Mouse (Mus musculus): ENCODE data around the gene Spen. TPM values are rescaled to one million over a fixed set of nuclear protein-coding genes. Genes with fewer than 3 reads are reported as not detected.

Spen gene
- polyA plus RNA-seq, 1 experiment: 29.2 TPM

DNA sequence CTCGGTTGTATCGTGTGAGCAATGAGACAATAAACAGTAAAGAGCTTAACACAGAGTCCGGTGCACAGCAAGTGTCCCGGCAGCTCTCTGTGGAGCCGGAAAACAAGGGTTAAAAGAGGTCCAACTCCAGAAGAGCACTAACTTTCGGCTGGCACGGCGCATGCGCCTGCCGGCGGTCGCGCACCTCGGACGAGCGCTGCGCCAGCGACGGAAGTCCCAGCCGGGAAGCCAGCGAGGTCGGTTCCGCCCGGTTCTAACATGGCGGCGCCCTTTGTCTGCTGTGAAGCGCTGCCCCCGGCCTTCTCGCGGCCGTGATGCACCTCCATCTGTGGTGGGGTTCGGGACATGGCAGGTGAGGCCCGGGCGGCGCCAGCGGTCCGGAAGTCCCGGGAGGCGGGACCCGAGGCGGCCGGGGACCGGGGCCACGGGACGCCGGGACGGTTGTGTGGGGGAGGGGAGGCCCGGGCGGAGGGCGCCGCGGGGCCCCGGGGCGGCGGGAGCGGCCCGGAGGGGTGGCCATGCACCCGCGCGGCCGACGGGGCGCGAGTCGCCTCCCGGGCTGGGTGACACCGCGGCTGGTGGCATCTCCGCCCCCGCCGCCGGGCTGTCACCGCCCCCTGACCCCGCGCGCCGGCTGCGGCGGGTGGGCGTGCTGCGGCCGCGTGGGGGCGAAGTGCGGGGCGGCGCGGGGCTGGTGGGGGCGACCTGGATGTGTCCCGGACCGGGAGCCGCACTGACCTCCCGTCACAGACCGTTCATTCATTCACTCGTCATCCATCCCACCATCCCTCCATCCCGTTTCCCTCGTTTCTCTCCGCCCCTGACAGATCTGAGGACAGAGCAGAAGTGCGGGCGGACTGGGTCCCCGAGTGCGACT lies 93.7 kb downstream of the Spen start, which contains the start of gene Zbtb17:
Zbtb17 (plus strand) TSS at position 204 of the 877 bp plus-strand sequence.
- peak within 1 kb of the TSS; percentile 93 for H3K4me3 ChIP-seq (ENCODE audit: insufficient read depth, low read length)
- TF ChIP-seq POLR2A (IDR thresholded peaks at IDR 0.05; ENCODE audit: borderline replicate concordance, low read depth, low read length): no peak
- no peak for TF ChIP-seq CTCF (IDR thresholded peaks at IDR 0.05; ENCODE audit: low read depth, low read length)
- peak within 1 kb of the TSS; percentile 56 for H3K27ac ChIP-seq (ENCODE audit: insufficient read depth, low read depth, low read length)
- H3K4me1 ChIP-seq (ENCODE audit: control insufficient read depth, insufficient read depth, low read length): peaks cover 18% of the 10 kb centered on the region

DNA sequence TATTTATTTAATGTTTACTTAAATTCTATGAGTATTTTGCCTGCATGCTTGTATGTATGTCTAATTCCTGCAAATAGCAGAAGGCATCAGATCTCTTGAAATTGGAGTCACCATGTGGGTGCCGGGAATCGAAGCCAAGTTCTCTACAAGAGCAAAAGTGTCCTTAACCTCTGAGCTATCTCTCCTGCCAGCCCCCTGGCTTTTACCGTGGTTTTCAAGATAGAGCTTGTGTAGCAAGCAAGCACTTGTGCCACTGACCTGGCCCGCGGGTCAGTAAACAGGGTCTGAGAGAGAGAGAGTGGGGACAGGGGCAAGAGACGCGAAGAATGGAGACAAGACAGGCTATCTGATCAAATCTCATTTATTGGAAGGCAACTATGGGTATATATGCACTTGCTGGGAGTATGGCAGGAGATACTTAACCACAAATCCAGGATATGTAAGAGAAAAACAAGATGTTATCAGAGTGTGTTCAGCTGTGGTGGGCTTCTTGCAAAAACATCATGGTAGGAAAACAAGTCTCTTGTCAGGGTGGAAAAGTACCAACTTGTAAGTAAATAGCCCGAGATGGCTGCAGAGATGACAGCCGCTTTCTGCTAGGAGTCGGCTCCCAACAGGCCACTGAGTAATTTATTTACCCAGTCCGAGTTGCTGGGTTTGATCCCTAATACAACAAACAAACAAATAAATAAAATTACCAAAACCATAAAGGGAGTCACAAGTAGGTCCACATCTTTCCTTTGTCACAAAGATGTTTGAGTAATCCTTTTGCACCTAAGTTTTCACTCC lies 94.6 kb downstream of the Spen start:
- Histone ChIP-seq H3K4me3 (ENCODE audit: insufficient read depth, low read length) (peak overlapping the region; percentile 93), H3K27ac (ENCODE audit: insufficient read depth, low read depth, low read length) (no peak overlapping the region), H3K4me1 (ENCODE audit: control insufficient read depth, insufficient read depth, low read length) (peaks cover 18% of the 10 kb centered on the region)
- TF ChIP-seq POLR2A (IDR thresholded peaks at IDR 0.05; ENCODE audit: borderline replicate concordance, low read depth, low read length): no peak
- TF ChIP-seq CTCF (IDR thresholded peaks at IDR 0.05; ENCODE audit: low read depth, low read length): no peak

DNA sequence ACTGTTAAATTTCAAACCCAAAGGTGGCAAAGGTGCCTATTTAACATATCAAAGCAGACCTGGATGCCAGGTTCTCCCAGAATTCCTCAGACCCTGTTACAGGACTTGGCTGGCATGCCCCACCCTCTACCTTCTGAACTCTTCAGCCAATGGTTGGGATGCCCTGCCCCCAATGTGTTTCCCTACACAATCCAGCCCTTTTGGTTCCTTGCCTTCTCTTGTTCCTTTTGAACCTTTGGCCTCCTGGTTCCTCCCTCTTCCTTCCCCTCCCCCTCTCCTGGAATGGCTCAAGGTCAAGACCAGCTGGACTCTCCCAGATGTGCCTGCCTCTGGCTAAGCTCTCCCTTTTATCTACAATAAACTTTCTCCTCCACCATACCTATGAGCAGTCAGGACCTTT lies 97.5 kb downstream of the Spen start:
- Histone ChIP-seq H3K4me3 (ENCODE audit: insufficient read depth, low read length) (no peak overlapping the region), H3K27ac (ENCODE audit: insufficient read depth, low read depth, low read length) (no peak overlapping the region), H3K4me1 (ENCODE audit: control insufficient read depth, insufficient read depth, low read length) (peaks cover 14% of the 10 kb centered on the region)
- no peak for TF ChIP-seq CTCF (IDR thresholded peaks at IDR 0.05; ENCODE audit: low read depth, low read length)
- TF ChIP-seq POLR2A (IDR thresholded peaks at IDR 0.05; ENCODE audit: borderline replicate concordance, low read depth, low read length): no peak

DNA sequence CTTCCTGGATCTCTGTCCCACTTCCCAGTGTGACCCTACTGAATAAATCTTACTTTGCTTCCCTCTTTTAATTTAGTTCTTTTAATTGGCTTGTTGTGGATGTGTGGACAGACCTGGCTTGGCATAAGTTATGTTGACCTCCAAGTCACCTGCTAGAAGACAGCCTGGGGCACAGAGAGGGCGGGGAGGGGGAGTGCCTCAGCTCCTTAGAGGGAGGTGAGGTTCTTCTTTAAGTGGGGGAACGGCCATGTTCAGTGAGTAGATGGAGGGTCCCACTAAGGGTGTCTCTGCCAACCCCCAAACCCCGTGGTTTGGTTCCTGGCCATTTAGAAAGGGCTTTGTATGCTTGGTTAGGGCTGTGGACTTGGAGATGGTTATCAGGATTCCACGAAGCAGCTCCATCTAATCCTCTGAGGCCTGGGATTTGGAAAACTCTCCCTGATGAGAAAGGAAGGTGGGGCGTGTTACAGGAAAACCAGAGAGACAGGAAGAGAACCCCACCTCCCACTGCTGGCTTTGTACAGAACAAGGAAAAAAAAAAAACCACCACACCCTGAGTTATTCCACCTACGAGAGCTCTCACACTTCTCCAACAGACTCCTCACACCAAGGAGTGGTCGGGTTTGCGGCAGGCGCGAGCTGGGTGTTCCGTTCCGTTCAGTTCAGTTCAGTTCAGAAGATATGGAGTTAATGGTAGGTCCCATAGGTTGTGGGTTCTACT lies 99.2 kb downstream of the Spen start:
- H3K4me3 ChIP-seq (ENCODE audit: insufficient read depth, low read length): no peak overlapping the region
- no peak for TF ChIP-seq POLR2A (IDR thresholded peaks at IDR 0.05; ENCODE audit: borderline replicate concordance, low read depth, low read length)
- no peak for TF ChIP-seq CTCF (IDR thresholded peaks at IDR 0.05; ENCODE audit: low read depth, low read length)
- H3K4me1 ChIP-seq (ENCODE audit: control insufficient read depth, insufficient read depth, low read length): peaks cover 8% of the 10 kb centered on the region; the same call in 1 of the 2 replicates
- H3K27ac ChIP-seq (ENCODE audit: insufficient read depth, low read depth, low read length): no peak overlapping the region

DNA sequence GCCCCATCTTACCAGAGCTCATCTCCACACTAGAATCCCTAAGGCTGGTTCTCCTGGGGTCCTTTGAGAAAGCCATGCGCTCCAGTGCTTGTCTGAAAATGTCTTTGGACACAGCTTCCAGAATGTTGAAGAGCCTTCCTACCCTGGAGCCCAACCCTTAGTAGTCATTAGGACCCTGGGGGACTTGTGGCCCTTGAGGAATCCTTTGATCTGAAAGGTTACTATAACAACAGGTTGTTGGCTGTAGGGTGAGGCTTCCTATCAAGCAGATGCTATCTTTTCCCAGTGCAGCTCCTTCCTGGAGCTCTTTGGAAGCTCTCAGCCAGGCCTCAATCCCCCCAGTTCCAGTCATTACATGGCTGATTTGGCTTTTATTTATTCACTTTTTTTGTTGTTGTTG lies 102.4 kb downstream of the Spen start, which contains the start of gene Srarp:
Srarp (minus strand) TSS at position 132 of the 400 bp plus-strand sequence.
- no peak within 1 kb of the TSS for H3K4me3 ChIP-seq (ENCODE audit: insufficient read depth, low read length)
- peaks cover 3% of the 10 kb centered on the region; the same call in 1 of the 2 replicates for H3K4me1 ChIP-seq (ENCODE audit: control insufficient read depth, insufficient read depth, low read length)
- TF ChIP-seq POLR2A (IDR thresholded peaks at IDR 0.05; ENCODE audit: borderline replicate concordance, low read depth, low read length): no peak
- TF ChIP-seq CTCF (IDR thresholded peaks at IDR 0.05; ENCODE audit: low read depth, low read length): no peak
- no peak within 1 kb of the TSS for H3K27ac ChIP-seq (ENCODE audit: insufficient read depth, low read depth, low read length)

DNA sequence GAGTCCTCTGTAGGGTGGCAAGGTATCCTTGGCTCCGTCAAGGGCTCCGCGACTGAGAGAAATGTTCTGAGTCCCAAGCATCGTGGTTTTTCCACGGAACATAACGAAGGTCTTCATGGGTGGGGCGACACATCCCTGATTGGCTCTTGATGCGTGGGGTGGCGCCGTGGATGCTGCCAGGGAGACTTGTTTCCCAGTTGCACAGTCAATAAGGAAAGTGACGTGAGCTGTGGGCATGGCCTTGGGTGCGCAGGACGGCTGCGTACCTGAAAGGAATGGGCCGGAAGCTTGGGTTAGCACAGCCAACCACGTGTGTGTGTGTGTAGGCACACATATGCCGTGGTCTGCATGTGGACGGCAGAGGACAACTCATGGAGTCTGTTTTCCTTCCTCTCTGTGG lies 105.2 kb downstream of the Spen start:
- Histone ChIP-seq H3K4me3 (ENCODE audit: insufficient read depth, low read length) (no peak overlapping the region), H3K4me1 (ENCODE audit: control insufficient read depth, insufficient read depth, low read length) (no peaks in the 10 kb centered on the region), H3K27ac (ENCODE audit: insufficient read depth, low read depth, low read length) (no peak overlapping the region)
- TF ChIP-seq POLR2A (IDR thresholded peaks at IDR 0.05; ENCODE audit: borderline replicate concordance, low read depth, low read length): no peak
- no peak for TF ChIP-seq CTCF (IDR thresholded peaks at IDR 0.05; ENCODE audit: low read depth, low read length)

DNA sequence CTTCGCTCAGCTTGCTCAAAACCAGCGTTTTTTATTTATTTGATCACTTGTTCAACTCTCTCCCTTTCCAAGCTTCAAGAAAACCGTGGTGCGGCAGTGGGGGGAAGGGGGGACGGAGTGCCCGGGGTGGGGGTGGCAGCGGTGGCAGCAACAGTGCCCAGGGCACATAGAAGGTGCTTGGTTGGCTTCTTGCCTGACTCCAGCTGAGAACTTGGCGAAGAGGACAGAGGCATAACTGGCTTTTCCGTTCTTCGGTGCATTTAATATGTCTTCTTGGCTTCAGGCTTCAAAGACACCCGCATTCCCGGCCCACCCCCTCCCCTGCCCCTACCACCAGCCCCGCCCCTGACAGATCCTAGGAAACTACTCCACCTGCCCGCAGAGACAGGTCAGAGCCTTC lies 105.7 kb downstream of the Spen start:
- Histone ChIP-seq H3K27ac (ENCODE audit: insufficient read depth, low read depth, low read length) (no peak overlapping the region), H3K4me3 (ENCODE audit: insufficient read depth, low read length) (no peak overlapping the region)

DNA sequence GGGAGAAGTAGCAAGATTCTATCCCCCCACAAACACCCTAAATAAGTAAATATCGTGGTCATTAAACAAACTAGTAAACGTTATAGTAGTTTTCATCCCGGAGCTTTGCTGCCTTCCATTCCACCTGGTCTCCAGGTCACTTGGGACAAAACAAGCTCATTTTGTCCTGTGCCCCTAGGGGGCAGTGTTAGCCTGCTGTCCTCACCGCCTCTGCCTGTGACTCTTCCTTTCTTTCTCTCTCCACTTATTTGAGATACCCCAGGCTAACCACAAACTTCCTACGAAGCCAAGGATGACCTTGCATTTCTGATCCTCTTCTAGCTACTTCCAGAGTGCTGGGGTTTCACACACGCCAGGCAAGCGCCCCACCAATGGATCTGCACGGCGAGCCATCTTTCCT lies 107.4 kb downstream of the Spen start:
- Histone ChIP-seq H3K4me1 (ENCODE audit: control insufficient read depth, insufficient read depth, low read length) (peaks cover 11% of the 10 kb centered on the region), H3K27ac (ENCODE audit: insufficient read depth, low read depth, low read length) (no peak overlapping the region), H3K4me3 (ENCODE audit: insufficient read depth, low read length) (no peak overlapping the region)
- no peak for TF ChIP-seq POLR2A (IDR thresholded peaks at IDR 0.05; ENCODE audit: borderline replicate concordance, low read depth, low read length)
- peak; percentile 90 for TF ChIP-seq CTCF (IDR thresholded peaks at IDR 0.05; ENCODE audit: low read depth, low read length)

More for the DNA sequence above, 105.7 kb downstream of the Spen start:
- H3K4me1 ChIP-seq (ENCODE audit: control insufficient read depth, insufficient read depth, low read length): no peaks in the 10 kb centered on the region
- TF ChIP-seq CTCF (IDR thresholded peaks at IDR 0.05; ENCODE audit: low read depth, low read length): no peak
- TF ChIP-seq POLR2A (IDR thresholded peaks at IDR 0.05; ENCODE audit: borderline replicate concordance, low read depth, low read length): no peak

DNA sequence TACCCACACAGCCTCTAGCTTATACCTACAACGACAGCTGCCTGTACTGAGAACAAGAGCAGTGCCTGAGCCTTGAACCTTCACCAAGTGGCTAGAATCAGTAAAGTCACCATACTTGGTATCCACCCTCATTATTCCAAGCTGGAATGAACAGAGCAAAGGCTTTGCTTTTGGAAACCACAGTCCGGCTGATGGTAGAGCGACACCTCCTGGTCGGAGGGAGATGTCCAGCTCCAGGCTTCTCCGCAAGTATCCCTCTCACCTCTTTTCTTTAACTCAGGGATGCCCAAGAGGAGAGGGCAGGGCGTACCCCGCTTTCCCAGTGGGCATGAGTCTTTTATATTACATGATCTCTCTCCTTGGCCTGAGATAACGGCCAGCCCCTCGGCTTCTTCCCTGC lies 108.5 kb downstream of the Spen start:
- TF ChIP-seq POLR2A (IDR thresholded peaks at IDR 0.05; ENCODE audit: borderline replicate concordance, low read depth, low read length) (no peak), CTCF (IDR thresholded peaks at IDR 0.05; ENCODE audit: low read depth, low read length) (peak; percentile 87)
- Histone ChIP-seq H3K27ac (ENCODE audit: insufficient read depth, low read depth, low read length) (no peak overlapping the region), H3K4me1 (ENCODE audit: control insufficient read depth, insufficient read depth, low read length) (peaks cover 13% of the 10 kb centered on the region), H3K4me3 (ENCODE audit: insufficient read depth, low read length) (no peak overlapping the region)
